Mouse (Mus musculus) kidney, embryonic 15.5 days (tissue): ENCODE data around the gene Cdc34. TPM values are rescaled to one million over a fixed set of nuclear protein-coding genes. Genes with fewer than 3 reads are reported as not detected.
A peak's percentile ranks its signal among the peaks of the same experiment; 100 is the strongest.
"Not testable (repeated sequence)": the region's sequence is repeated elsewhere in the genome, so short reads cannot be mapped to it uniquely, and the experiment has no call there.

ENCODE experiments used
- ATAC-seq: fragments of 200-750 bp; cut with Nextera tagmentation; replicated peaks from 2 replicates; pipeline ENCODE4 v1.8.0; 2017; ENCODE audit warnings: moderate TSS enrichment; ENCODE audit not compliant: low FRiP score
- H3K27ac ChIP-seq: fragments of 300-500 bp; sonication (generic); 2 replicates; pipeline ENCODE4 v1.5.1; 2015; ENCODE audit warnings: mild to moderate bottlenecking, inconsistent platforms
- H3K27me3 ChIP-seq: fragments of 300-500 bp; sonication (generic); 2 replicates; pipeline ENCODE4 v1.6.1; 2015; ENCODE audit warnings: inconsistent platforms
- H3K36me3 ChIP-seq: fragments of 300-500 bp; sonication (generic); 2 replicates; pipeline ENCODE4 v1.6.1; 2015; ENCODE audit warnings: inconsistent platforms
- H3K4me1 ChIP-seq: fragments of 300-500 bp; sonication (generic); 2 replicates; pipeline ENCODE4 v1.6.1; 2015; ENCODE audit warnings: inconsistent platforms
- H3K4me2 ChIP-seq: fragments of 300-500 bp; sonication (generic); 2 replicates; pipeline ENCODE4 v1.6.1; 2015; ENCODE audit warnings: moderate library complexity, mild to moderate bottlenecking, inconsistent platforms
- H3K4me3 ChIP-seq: fragments of 300-500 bp; sonication (generic); replicated peaks from 2 replicates; pipeline ENCODE4 v1.5.1; 2015; ENCODE audit warnings: mild to moderate bottlenecking, inconsistent platforms
- H3K9ac ChIP-seq: fragments of 300-500 bp; sonication (generic); 2 replicates; pipeline ENCODE4 v1.6.1; 2015; ENCODE audit warnings: mild to moderate bottlenecking, inconsistent platforms
- H3K9me3 ChIP-seq: fragments of 300-500 bp; sonication (generic); replicated peaks from 2 replicates; pipeline ENCODE4 v1.6.1; 2016; ENCODE audit warnings: inconsistent platforms
- WGBS: fragments of 180-500 bp; shearing (Covaris S2); methylation state at CpG from one replicate; pipeline ENCODE4 v1.1.7; 2015; ENCODE audit warnings: mixed read lengths; 5-methylcytosine and 5-hydroxymethylcytosine counted together
- polyA plus RNA-seq: library from polyadenylated mRNA; unstranded; fragments of >200 nt; fragmentation: Nextera tagmentation; extraction: Ambion mirVana; gene quantifications from 2 replicates; pipeline ENCODE4 v1.2.1, GENCODE M21; 2015

Cdc34 gene
- polyA plus RNA-seq, 1 experiment from 2014 or later = 100 TPM

GRCm38 (mm10) chr10:79702970-79703369, 21.0 kb downstream of the Cdc34 start:
- not testable (repeated sequence) for H3K9ac ChIP-seq, H3K4me3 ChIP-seq, H3K27me3 ChIP-seq, ATAC-seq, H3K4me2 ChIP-seq, H3K27ac ChIP-seq, H3K9me3 ChIP-seq
- 90% methylated on average over 4 of the region's 4 CpGs for WGBS
- Histone ChIP-seq H3K36me3 (peaks cover 17% of the 10 kb centered on the region), H3K4me1 (peaks cover 47% of the 10 kb centered on the region)

GRCm38 (mm10) chr10:79703541-79703940, 21.5 kb downstream of the Cdc34 start:
- ATAC-seq = no peak
- Histone ChIP-seq H3K36me3 (peaks cover 21% of the 10 kb centered on the region), H3K4me1 (peaks cover 47% of the 10 kb centered on the region), H3K27me3 (no peaks in the 10 kb centered on the region), H3K9me3 (no peaks in the 10 kb centered on the region), H3K4me2 (peak overlapping the region; percentile 86), H3K9ac (peak overlapping the region; percentile 43; the same call in 1 of the 2 replicates), H3K4me3 (peak overlapping the region; percentile 82), H3K27ac (peak overlapping the region; percentile 67)
- WGBS = 81% methylated on average over 10 of the region's 10 CpGs

- Histone ChIP-seq H3K27ac (peak within 1 kb of the TSS; percentile 87), H3K36me3 (peaks cover 29% of the 10 kb centered on the region), H3K9ac (peak within 1 kb of the TSS; percentile 91), H3K4me1 (peaks cover 51% of the 10 kb centered on the region), H3K4me2 (peak within 1 kb of the TSS; percentile 86), H3K9me3 (no peaks in the 10 kb centered on the region), H3K4me3 (peak within 1 kb of the TSS; percentile 82), H3K27me3 (no peaks in the 10 kb centered on the region)
- ATAC-seq = peak; percentile 96
- under 1% methylated on average over 55 of the region's 65 CpGs for WGBS
Observed at GRCm38 (mm10) chr10:79704065-79704969, 22.3 kb downstream of the Cdc34 start, which contains the start of gene Bsg. Bsg (plus strand) TSS chr10:79704491.

- WGBS = 4% methylated on average over 10 of the region's 10 CpGs
- Histone ChIP-seq H3K27ac (peak overlapping the region; percentile 87; the same call in 1 of the 2 replicates), H3K9me3 (no peaks in the 10 kb centered on the region), H3K4me2 (peak overlapping the region; percentile 86), H3K36me3 (peaks cover 35% of the 10 kb centered on the region), H3K9ac (peak overlapping the region; percentile 91), H3K4me3 (peak overlapping the region; percentile 82), H3K27me3 (no peaks in the 10 kb centered on the region), H3K4me1 (peaks cover 51% of the 10 kb centered on the region)
- no peak for ATAC-seq
Observed at GRCm38 (mm10) chr10:79704970-79705360, 23.0 kb downstream of the Cdc34 start.

- Histone ChIP-seq H3K4me3 (peak overlapping the region; percentile 82), H3K4me2 (peak overlapping the region; percentile 86), H3K4me1 (peaks cover 47% of the 10 kb centered on the region), H3K36me3 (peaks cover 45% of the 10 kb centered on the region), H3K27ac (no peak overlapping the region), H3K27me3 (no peaks in the 10 kb centered on the region), H3K9ac (peak overlapping the region; percentile 91; the same call in 1 of the 2 replicates), H3K9me3 (no peaks in the 10 kb centered on the region)
- ATAC-seq = no peak
- 89% methylated on average over 5 of the region's 5 CpGs for WGBS
Observed at GRCm38 (mm10) chr10:79705951-79706350, 24.0 kb downstream of the Cdc34 start.

GRCm38 (mm10) chr10:79706406-79707094, 24.6 kb downstream of the Cdc34 start:
- Histone ChIP-seq H3K36me3 (peaks cover 51% of the 10 kb centered on the region), H3K4me2 (peak overlapping the region; percentile 86), H3K4me1 (peaks cover 41% of the 10 kb centered on the region), H3K27me3 (no peaks in the 10 kb centered on the region), H3K9me3 (no peaks in the 10 kb centered on the region), H3K9ac (peak overlapping the region; percentile 91; the same call in 1 of the 2 replicates), H3K4me3 (peak overlapping the region; percentile 82), H3K27ac (no peak overlapping the region)
- 71% methylated on average over 5 of the region's 5 CpGs for WGBS
- no peak for ATAC-seq

GRCm38 (mm10) chr10:79707162-79707561, 25.2 kb downstream of the Cdc34 start:
- no peaks in the 10 kb centered on the region for H3K27me3 ChIP-seq
- H3K9me3 ChIP-seq = no peaks in the 10 kb centered on the region
- no peak overlapping the region for H3K4me2 ChIP-seq
- no peak overlapping the region for H3K27ac ChIP-seq
- H3K36me3 ChIP-seq = peaks cover 57% of the 10 kb centered on the region
- WGBS = 90% methylated on average over 1 of the region's 1 CpGs
- 0 out of 2 replicates have a peak overlapping the region, but pooled peaks have one; percentile 11 for H3K9ac ChIP-seq
- no peak for ATAC-seq
- peaks cover 39% of the 10 kb centered on the region for H3K4me1 ChIP-seq
- H3K4me3 ChIP-seq = no peak overlapping the region

GRCm38 (mm10) chr10:79707759-79708158, 25.8 kb downstream of the Cdc34 start:
- Histone ChIP-seq H3K9ac (0 out of 2 replicates have a peak overlapping the region, but pooled peaks have one; percentile 11), H3K9me3 (no peaks in the 10 kb centered on the region)

GRCm38 (mm10) chr10:79708668-79709067, 26.7 kb downstream of the Cdc34 start:
- WGBS = 90% methylated on average over 21 of the region's 21 CpGs
- no peak overlapping the region for H3K4me3 ChIP-seq
- no peak overlapping the region for H3K9ac ChIP-seq
- peaks cover 58% of the 10 kb centered on the region for H3K36me3 ChIP-seq
- no peaks in the 10 kb centered on the region for H3K9me3 ChIP-seq
- no peak for ATAC-seq
- H3K4me2 ChIP-seq = no peak overlapping the region
- H3K27me3 ChIP-seq = no peaks in the 10 kb centered on the region
- peaks cover 37% of the 10 kb centered on the region for H3K4me1 ChIP-seq
- no peak overlapping the region for H3K27ac ChIP-seq

More at GRCm38 (mm10) chr10:79707759-79708158, 25.8 kb downstream of the Cdc34 start:
- Histone ChIP-seq H3K27ac (no peak overlapping the region), H3K27me3 (no peaks in the 10 kb centered on the region), H3K4me1 (peaks cover 39% of the 10 kb centered on the region), H3K36me3 (peaks cover 58% of the 10 kb centered on the region), H3K4me3 (no peak overlapping the region), H3K4me2 (no peak overlapping the region)
- no peak for ATAC-seq
- 68% methylated on average over 4 of the region's 4 CpGs for WGBS

- WGBS = 77% methylated on average over 7 of the region's 7 CpGs
- no peak for ATAC-seq
- no peak overlapping the region for H3K9ac ChIP-seq
- no peak overlapping the region for H3K4me2 ChIP-seq
- peaks cover 6% of the 10 kb centered on the region; the same call in 1 of the 2 replicates for H3K27me3 ChIP-seq
- no peak overlapping the region for H3K4me3 ChIP-seq
- peaks cover 58% of the 10 kb centered on the region for H3K36me3 ChIP-seq
- H3K9me3 ChIP-seq = no peaks in the 10 kb centered on the region
- no peak overlapping the region for H3K27ac ChIP-seq
- H3K4me1 ChIP-seq = peaks cover 34% of the 10 kb centered on the region
Observed at GRCm38 (mm10) chr10:79709307-79709706, 27.3 kb downstream of the Cdc34 start.

GRCm38 (mm10) chr10:79712029-79712428, 30.0 kb downstream of the Cdc34 start:
- H3K9me3 ChIP-seq = no peaks in the 10 kb centered on the region
- H3K4me2 ChIP-seq = no peak overlapping the region
- no peak overlapping the region for H3K9ac ChIP-seq
- peaks cover 33% of the 10 kb centered on the region for H3K27me3 ChIP-seq
- no peak overlapping the region for H3K4me3 ChIP-seq
- H3K4me1 ChIP-seq = peaks cover 22% of the 10 kb centered on the region
- ATAC-seq = peak; percentile 9; the same call in 1 of the 2 replicates
- H3K36me3 ChIP-seq = peaks cover 49% of the 10 kb centered on the region
- 82% methylated on average over 1 of the region's 1 CpGs for WGBS
- no peak overlapping the region for H3K27ac ChIP-seq
